Mouse (Mus musculus): ENCODE results near the gene Cplx1.

- TF ChIP-seq CTCF (IDR thresholded peaks at IDR 0.05; ENCODE audit: borderline replicate concordance, insufficient read depth, low read depth, low read length) (no peak), POLR2A (IDR thresholded peaks at IDR 0.05; ENCODE audit: borderline replicate concordance, insufficient read depth, low read length) (no peak)
Measured at GRCm38 (mm10) chr5:108515581-108516361, 34.1 kb downstream of the Cplx1 start.

All from cerebellum, adult 2 months (tissue).